Mouse (Mus musculus) induced T-regulatory cell, adult 2 months (primary cell): ENCODE measurements around the gene Zbtb37.
"Not testable (repeated sequence)": the region's sequence is repeated elsewhere in the genome, so short reads cannot be mapped to it uniquely, and the experiment has no call there.

ENCODE experiments used
- DNase-seq: peaks from one replicate; pipeline ENCODE4 v3.0.0-alpha.2; 2012; ENCODE audit warnings: low read depth

Zbtb37 gene

GRCm38 (mm10) chr1:161033856-161034434 lies 704 bp downstream of the Zbtb37 start:
- no peak for DNase-seq

GRCm38 (mm10) chr1:161032345-161032744 lies 2.3 kb downstream of the Zbtb37 start:
- DNase-seq = no peak

GRCm38 (mm10) chr1:161031881-161032280 lies 2.8 kb downstream of the Zbtb37 start:
- no peak for DNase-seq

GRCm38 (mm10) chr1:161030058-161030457 lies 4.6 kb downstream of the Zbtb37 start:
- DNase-seq = no peak

- DNase-seq = not testable (repeated sequence)
Measured at GRCm38 (mm10) chr1:161028427-161028826, 6.2 kb downstream of the Zbtb37 start.

- DNase-seq = no peak
Measured at GRCm38 (mm10) chr1:161027196-161027595, 7.5 kb downstream of the Zbtb37 start.

- no peak for DNase-seq
Measured at GRCm38 (mm10) chr1:161025410-161026210, 9.0 kb downstream of the Zbtb37 start.

- DNase-seq = no peak
Measured at GRCm38 (mm10) chr1:161020051-161020450, 14.6 kb downstream of the Zbtb37 start.

- DNase-seq = no peak
Measured at GRCm38 (mm10) chr1:161016378-161016777, 18.3 kb downstream of the Zbtb37 start.

GRCm38 (mm10) chr1:161010436-161010835 lies 24.2 kb downstream of the Zbtb37 start:
- no peak for DNase-seq

- no peak for DNase-seq
Measured at GRCm38 (mm10) chr1:161008038-161008437, 26.6 kb downstream of the Zbtb37 start.

- DNase-seq = no peak
Measured at GRCm38 (mm10) chr1:161006471-161006870, 28.2 kb downstream of the Zbtb37 start.

GRCm38 (mm10) chr1:161005526-161005925 lies 29.1 kb downstream of the Zbtb37 start:
- DNase-seq = no peak

GRCm38 (mm10) chr1:161004942-161005341 lies 29.7 kb downstream of the Zbtb37 start:
- DNase-seq = no peak

GRCm38 (mm10) chr1:160993851-160994250 lies 40.8 kb downstream of the Zbtb37 start:
- no peak for DNase-seq

GRCm38 (mm10) chr1:160989395-160989794 lies 45.3 kb downstream of the Zbtb37 start:
- DNase-seq = no peak

GRCm38 (mm10) chr1:160986881-160987635 lies 47.6 kb downstream of the Zbtb37 start:
- DNase-seq = no peak

- DNase-seq = no peak
Measured at GRCm38 (mm10) chr1:160985477-160985876, 49.2 kb downstream of the Zbtb37 start.

GRCm38 (mm10) chr1:160984731-160985130 lies 49.9 kb downstream of the Zbtb37 start:
- DNase-seq = peak; percentile 27

- DNase-seq = no peak
Measured at GRCm38 (mm10) chr1:160982887-160983286, 51.8 kb downstream of the Zbtb37 start.

- no peak for DNase-seq
Measured at GRCm38 (mm10) chr1:160981337-160981736, 53.3 kb downstream of the Zbtb37 start.

GRCm38 (mm10) chr1:160980537-160981234 lies 54.0 kb downstream of the Zbtb37 start:
- no peak for DNase-seq
